Mouse (Mus musculus) liver, embryonic 14.5 days (tissue): Measurements from ENCODE around the gene Kcnab2. TPM values are rescaled to one million over a fixed set of nuclear protein-coding genes. Genes with fewer than 3 reads are reported as not detected.

ENCODE experiments used
- ATAC-seq: fragments of 200-750 bp; cut with Nextera tagmentation; 2 replicates; pipeline ENCODE4 v1.8.0; 2017; ENCODE audit warnings: moderate number of reproducible peaks, mild to moderate bottlenecking, moderate library complexity; ENCODE audit not compliant: insufficient read depth
- DNase-seq, 3 experiments: peaks; one replicate each; pipeline ENCODE4 v3.0.0-alpha.2; 2012 to 2013; ENCODE audit warnings: low read depth in 3 of 3, low spot score in 3 of 3
- H3K27ac ChIP-seq: fragments of 300-500 bp; sonication (generic); 2 replicates; pipeline ENCODE4 v1.5.1; 2014; ENCODE audit warnings: moderate library complexity, mild to moderate bottlenecking, control low read depth, inconsistent platforms
- H3K27me3 ChIP-seq: fragments of 300-500 bp; sonication (generic); 2 replicates; pipeline ENCODE4 v1.6.1; 2014; ENCODE audit warnings: mild to moderate bottlenecking, low read length, moderate library complexity; ENCODE audit not compliant: control insufficient read depth, insufficient read depth
- H3K36me3 ChIP-seq: fragments of 300-500 bp; sonication (generic); replicated peaks from 2 replicates; pipeline ENCODE4 v1.6.1; 2014; ENCODE audit warnings: low read depth; ENCODE audit not compliant: control insufficient read depth, insufficient read depth
- H3K4me1 ChIP-seq, 2 experiments: fragments of 200-500 bp in 1 of 2; fragments of 300-500 bp in 1 of 2; sonication (generic) in 1 of 2; replicated peaks; 2 replicates each; pipeline ENCODE4 v1.6.1; 2012 to 2014; ENCODE audit warnings: antibody characterized with exemption in 1 of 2, inconsistent platforms in 1 of 2, low read length in 1 of 2; ENCODE audit not compliant: control insufficient read depth in 2 of 2, insufficient read depth in 2 of 2
- H3K4me2 ChIP-seq: fragments of 300-500 bp; sonication (generic); 2 replicates; pipeline ENCODE4 v1.6.1; 2014; ENCODE audit warnings: low read depth, mild to moderate bottlenecking, control low read depth, moderate library complexity
- H3K4me3 ChIP-seq, 2 experiments: fragments of 200-500 bp in 1 of 2; fragments of 300-500 bp in 1 of 2; sonication (generic) in 1 of 2; 2 replicates each; pipeline ENCODE4 v1.5.1; 2012 to 2014; ENCODE audit warnings: low read depth in 2 of 2, low read length in 2 of 2, mild to moderate bottlenecking in 2 of 2, control low read depth in 1 of 2, inconsistent platforms in 1 of 2, moderate library complexity in 1 of 2; ENCODE audit not compliant: insufficient read depth in 1 of 2
- H3K9ac ChIP-seq: fragments of 300-500 bp; sonication (generic); replicated peaks from 2 replicates; pipeline ENCODE4 v1.6.1; 2014; ENCODE audit warnings: mild to moderate bottlenecking, control low read depth, moderate library complexity
- H3K9me3 ChIP-seq: fragments of 300-500 bp; sonication (generic); 2 replicates; pipeline ENCODE4 v1.6.1; 2016; ENCODE audit warnings: low read length, mixed read lengths; ENCODE audit not compliant: control insufficient read depth
- CTCF ChIP-seq: IDR thresholded peaks from 2 replicates; pipeline ENCODE4 v1.5.1; 2016; ENCODE audit warnings: antibody characterized with exemption, low read depth, control low read depth
- EP300 ChIP-seq: IDR thresholded peaks from 2 replicates; pipeline ENCODE4 v1.6.1; 2016; ENCODE audit warnings: antibody characterized with exemption, low read depth
- WGBS: fragments of 180-500 bp; shearing (Covaris S2); extraction: QIAGEN DNeasy Blood & Tissue Kit; methylation state at CpG from one replicate; pipeline ENCODE4 v1.1.7; 2014; ENCODE audit not compliant: insufficient replicate concordance; 5-methylcytosine and 5-hydroxymethylcytosine counted together
- polyA plus RNA-seq, 2 experiments: library from polyadenylated mRNA; depleted of rRNA in 1 of 2; stranded (reverse) in 1 of 2; unstranded in 1 of 2; fragments of >200 nt; fragmentation: Nextera tagmentation in 1 of 2; extraction: Ambion mirVana in 1 of 2; gene quantifications; 2 replicates each; pipeline versions ENCODE4 v1.2.1 to v1.2.3; 2012 to 2014

The Kcnab2 gene
- polyA plus RNA-seq, 2 experiments: 3.3 to 6.3 TPM

DNA sequence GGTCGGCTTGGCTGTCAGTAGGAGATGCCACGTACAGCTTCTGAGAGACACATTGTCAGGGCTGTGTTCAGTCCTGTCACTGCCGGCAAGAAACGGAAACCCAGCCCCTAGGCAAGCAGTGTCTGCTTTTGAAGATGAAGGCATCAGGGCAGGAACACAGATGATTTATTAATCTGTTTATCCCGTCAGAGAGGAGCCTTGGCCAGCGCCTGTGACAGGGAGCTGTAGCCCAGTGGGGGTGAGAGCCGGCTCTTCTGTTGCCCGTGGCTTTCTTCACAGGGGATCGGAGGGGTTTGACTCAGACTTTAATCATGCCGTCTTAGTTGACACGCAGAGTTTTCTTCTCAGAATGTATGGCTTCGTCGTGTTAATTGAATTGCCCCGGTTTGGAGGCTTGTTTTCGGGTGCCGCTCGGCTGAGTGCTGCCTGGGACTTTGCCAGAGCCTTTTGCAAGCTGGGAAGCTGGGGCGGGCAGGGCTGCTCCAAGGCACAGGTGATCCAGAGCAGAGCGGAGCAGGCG is 16.7 kb upstream of the Kcnab2 start:
- no peaks in the 10 kb centered on the region for H3K27me3 ChIP-seq
- DNase-seq: no peak
- H3K4me1 ChIP-seq: no peaks in the 10 kb centered on the region
- H3K9ac ChIP-seq: no peak overlapping the region
- no peak for TF ChIP-seq CTCF
- TF ChIP-seq EP300: no peak
- H3K27ac ChIP-seq: no peak overlapping the region
- no peaks in the 10 kb centered on the region for H3K36me3 ChIP-seq
- H3K4me2 ChIP-seq: no peak overlapping the region
- WGBS: 41% methylated on average over 20 of the region's 20 CpGs
- no peak for ATAC-seq
- H3K4me3 ChIP-seq: no peak overlapping the region
- H3K9me3 ChIP-seq: peaks cover 2% of the 10 kb centered on the region

DNA sequence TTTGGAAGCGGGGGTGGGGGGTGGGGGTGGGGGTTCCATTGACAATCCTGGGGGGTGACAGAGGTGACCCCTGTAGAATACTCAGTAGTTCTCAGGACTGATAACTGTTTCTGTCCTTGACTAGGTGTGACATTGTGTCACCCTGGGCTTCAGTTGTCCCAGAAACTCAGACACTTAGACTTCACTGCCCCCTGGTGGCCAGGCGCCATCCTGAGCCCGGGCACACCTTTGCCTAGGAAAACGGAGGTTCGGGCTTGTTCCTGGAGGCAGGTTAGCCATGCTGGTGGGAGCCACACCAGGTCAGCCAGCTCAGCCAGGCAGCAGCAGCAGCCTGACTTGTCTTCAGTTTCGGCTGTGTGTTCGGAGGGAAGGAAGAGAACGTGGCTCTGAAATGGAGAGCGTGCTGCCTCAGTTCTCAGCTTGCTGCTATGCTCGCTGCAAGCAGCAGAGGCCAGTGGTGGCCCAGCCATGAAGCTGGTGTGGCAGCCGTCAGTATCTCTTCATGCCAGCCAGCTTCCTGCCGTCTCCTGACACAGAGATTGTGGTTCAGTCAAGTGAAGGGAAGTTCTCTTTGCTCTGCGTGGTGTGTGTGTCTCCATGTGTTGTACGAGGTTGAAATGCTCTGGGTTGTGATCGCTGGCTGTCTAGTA is 13.7 kb upstream of the Kcnab2 start:
- Histone ChIP-seq H3K9ac (no peak overlapping the region), H3K4me2 (no peak overlapping the region), H3K4me1 (no peaks in the 10 kb centered on the region), H3K9me3 (no peaks in the 10 kb centered on the region), H3K4me3 (no peak overlapping the region), H3K36me3 (no peaks in the 10 kb centered on the region), H3K27me3 (no peaks in the 10 kb centered on the region), H3K27ac (no peak overlapping the region)
- WGBS: 25% methylated on average over 15 of the region's 15 CpGs
- no peak for TF ChIP-seq EP300
- TF ChIP-seq CTCF: peak; percentile 81
- ATAC-seq: no peak
- no peak for DNase-seq

DNA sequence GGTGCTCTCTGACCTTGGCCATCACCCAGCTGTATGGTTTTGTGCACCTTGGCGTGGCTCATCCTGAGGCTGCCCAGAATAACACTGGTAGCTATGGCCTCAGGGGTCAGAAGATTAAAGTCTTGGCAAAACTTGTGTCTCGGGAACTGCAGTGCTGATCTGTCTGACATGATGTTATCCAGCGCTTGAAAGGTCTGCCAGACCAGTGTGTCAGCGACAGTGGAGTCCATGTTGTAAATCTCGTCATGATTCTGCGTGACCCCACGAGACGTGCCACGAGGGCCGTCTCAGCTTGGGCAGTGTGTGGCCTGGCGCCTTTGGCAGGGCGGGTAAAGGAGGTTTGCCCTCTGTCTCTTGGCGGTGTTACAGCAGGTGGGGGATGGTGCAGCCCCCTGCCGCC is 12.6 kb upstream of the Kcnab2 start:
- no peak overlapping the region for H3K4me3 ChIP-seq
- H3K27me3 ChIP-seq: no peaks in the 10 kb centered on the region
- 70% methylated on average over 14 of the region's 14 CpGs for WGBS
- ATAC-seq (no peak), DNase-seq (no peak)
- no peak overlapping the region for H3K27ac ChIP-seq
- no peaks in the 10 kb centered on the region for H3K36me3 ChIP-seq
- no peak overlapping the region for H3K4me2 ChIP-seq
- no peaks in the 10 kb centered on the region for H3K4me1 ChIP-seq
- no peak overlapping the region for H3K9ac ChIP-seq
- TF ChIP-seq CTCF: no peak
- no peak for TF ChIP-seq EP300
- H3K9me3 ChIP-seq: no peaks in the 10 kb centered on the region

DNA sequence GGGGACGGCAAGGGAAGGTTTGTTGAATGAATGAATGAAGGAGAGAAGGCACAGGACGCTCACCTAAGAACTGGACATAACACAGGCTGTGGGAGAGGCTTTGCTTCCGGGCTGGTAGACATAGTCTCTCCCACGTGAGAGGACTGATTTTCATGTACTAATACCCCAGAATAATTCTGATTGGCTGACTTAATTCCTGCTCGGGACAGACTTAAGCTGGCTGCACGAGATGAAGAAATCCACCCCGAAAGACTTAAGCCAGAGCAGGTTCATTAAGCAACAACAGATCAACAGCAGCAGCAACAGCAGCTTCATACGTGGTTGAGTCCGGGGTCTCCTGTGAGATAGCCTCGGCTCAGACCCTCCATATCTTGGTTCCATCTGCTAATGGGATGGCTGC is 10.4 kb upstream of the Kcnab2 start:
- WGBS: 61% methylated on average over 10 of the region's 10 CpGs
- Histone ChIP-seq H3K4me3 (no peak overlapping the region), H3K36me3 (no peaks in the 10 kb centered on the region), H3K9ac (no peak overlapping the region), H3K27me3 (no peaks in the 10 kb centered on the region), H3K4me2 (no peak overlapping the region), H3K4me1 (no peaks in the 10 kb centered on the region), H3K9me3 (no peaks in the 10 kb centered on the region), H3K27ac (no peak overlapping the region)
- DNase-seq (no peak), ATAC-seq (no peak)
- TF ChIP-seq EP300: no peak
- no peak for TF ChIP-seq CTCF

DNA sequence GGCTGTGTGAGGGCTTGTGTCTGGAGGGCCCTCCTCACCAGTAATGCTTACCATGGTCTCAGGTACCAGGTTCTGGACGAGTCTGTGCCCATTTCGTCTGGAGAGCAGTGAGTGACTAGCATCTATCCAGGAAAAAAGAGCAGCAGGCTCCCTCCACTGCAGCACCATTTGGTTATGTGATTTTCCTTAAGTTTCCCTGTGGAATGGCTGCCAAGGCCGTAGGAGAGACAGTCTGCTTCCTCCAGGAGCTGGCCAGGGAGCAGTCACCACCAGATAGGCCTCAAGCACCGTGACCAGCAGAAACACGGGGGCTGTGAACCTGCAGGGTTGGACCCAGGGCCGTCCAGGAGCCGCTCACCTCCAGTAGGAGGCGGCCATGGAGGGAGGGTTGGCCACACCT is 2.8 kb upstream of the Kcnab2 start:
- Histone ChIP-seq H3K36me3 (no peaks in the 10 kb centered on the region), H3K4me3 (no peak overlapping the region), H3K27me3 (peaks cover 6% of the 10 kb centered on the region), H3K4me1 (no peaks in the 10 kb centered on the region), H3K4me2 (no peak overlapping the region), H3K9ac (no peak overlapping the region), H3K27ac (no peak overlapping the region), H3K9me3 (no peaks in the 10 kb centered on the region)
- WGBS: 21% methylated on average over 8 of the region's 8 CpGs
- ATAC-seq: no peak
- DNase-seq: no peak
- TF ChIP-seq EP300 (no peak), CTCF (no peak)
